In genomic region chr9:9154636-9155035, GRCm38 (mm10) we compare ENCODE assay signal across 32 mouse cellular contexts.
"Had no signal": no experiment of that assay in that cellular context is flagged by ENCODE, and none has a peak within 500 bp of the region (broad histone marks: within the 10 kb centered on the region; RNA-seq: fewer than 3 reads in every experiment).

No protein-coding gene starts in this region.

- H3K4me2 ChIP-seq: heart, embryonic 11.5 days; heart, embryonic 12.5 days; heart, embryonic 13.5 days; heart, embryonic 15.5 days; hindbrain, embryonic 12.5 days; hindbrain, embryonic 13.5 days; hindbrain, embryonic 14.5 days; hindbrain, embryonic 15.5 days; intestine, embryonic 15.5 days; kidney, embryonic 15.5 days had no signal

- ATAC-seq: hindbrain, embryonic 16.5 days; hindbrain, postnatal 0 days; inflammation-experienced regulatory T-cells, adult 6 months; intestine, embryonic 15.5 days; intestine, embryonic 16.5 days; intestine, postnatal 0 days had no signal

- H3K27me3 ChIP-seq: heart, embryonic 12.5 days; heart, embryonic 13.5 days; heart, embryonic 15.5 days; hindbrain, embryonic 12.5 days; hindbrain, embryonic 13.5 days; hindbrain, embryonic 15.5 days; intestine, embryonic 15.5 days; kidney, embryonic 15.5 days had no signal

- H3K36me3 ChIP-seq: heart, embryonic 10.5 days; heart, embryonic 12.5 days; heart, embryonic 13.5 days; heart, embryonic 15.5 days; hindbrain, embryonic 10.5 days; hindbrain, embryonic 12.5 days; hindbrain, embryonic 13.5 days; hindbrain, embryonic 15.5 days; intestine, embryonic 15.5 days; kidney, embryonic 15.5 days had no signal

- H3K27ac ChIP-seq: heart, adult 2 months; heart, embryonic 10.5 days; heart, embryonic 13.5 days; heart, embryonic 15.5 days; hindbrain, embryonic 10.5 days; hindbrain, embryonic 12.5 days; hindbrain, embryonic 13.5 days; hindbrain, embryonic 14.5 days; hindbrain, embryonic 15.5 days; hindbrain, postnatal 0 days; intestine, embryonic 15.5 days; kidney, embryonic 15.5 days; kidney, postnatal 0 days; layer of hippocampus, adult 2 months; left cerebral cortex, adult 2 months had no signal

- DNase-seq: heart, adult 2 months; heart, postnatal 10 days; heart, postnatal 14 days; heart, postnatal 36 days; heart, postnatal 4 days; kidney, adult 11 months; kidney, adult 18-20 months; kidney, postnatal 10 days; kidney, postnatal 14 days; kidney, postnatal 25 days; layer of hippocampus, adult 9-11 months; layer of hippocampus, postnatal 36 days had no signal

- H3K4me3 ChIP-seq: heart, adult 2 months; heart, embryonic 10.5 days; heart, embryonic 12.5 days; heart, embryonic 13.5 days; heart, embryonic 15.5 days; hindbrain, embryonic 10.5 days; hindbrain, embryonic 12.5 days; hindbrain, embryonic 13.5 days; hindbrain, embryonic 15.5 days; intestine, embryonic 15.5 days; kidney, embryonic 15.5 days; layer of hippocampus, adult 2 months; left cerebral cortex, adult 2 months had no signal

- H3K9me3 ChIP-seq: heart, embryonic 10.5 days; heart, embryonic 12.5 days; heart, embryonic 13.5 days; heart, embryonic 15.5 days; hindbrain, embryonic 10.5 days; hindbrain, embryonic 12.5 days; hindbrain, embryonic 13.5 days; hindbrain, embryonic 15.5 days; intestine, embryonic 15.5 days; kidney, embryonic 15.5 days had no signal

- H3K4me1 ChIP-seq: heart, embryonic 10.5 days; heart, embryonic 13.5 days; heart, embryonic 15.5 days; hindbrain, embryonic 13.5 days; hindbrain, embryonic 15.5 days; intestine, embryonic 15.5 days; kidney, embryonic 15.5 days had no signal

- H3K9ac ChIP-seq: heart, embryonic 12.5 days; heart, embryonic 13.5 days; heart, embryonic 15.5 days; hindbrain, embryonic 12.5 days; hindbrain, embryonic 13.5 days; hindbrain, embryonic 14.5 days; hindbrain, embryonic 15.5 days; intestine, embryonic 15.5 days; kidney, embryonic 15.5 days had no signal
